Mouse (Mus musculus) mesoderm, embryonic 11.5 days (tissue): Measurements from ENCODE around the gene Pfn4.
"Not testable (repeated sequence)": the region's sequence is repeated elsewhere in the genome, so short reads cannot be mapped to it uniquely, and the experiment has no call there.

Experiments used
- DNase-seq: peaks from one replicate; pipeline ENCODE4 v3.0.0-alpha.2; 2012; ENCODE audit warnings: low read depth, low spot score

Pfn4 gene

DNA sequence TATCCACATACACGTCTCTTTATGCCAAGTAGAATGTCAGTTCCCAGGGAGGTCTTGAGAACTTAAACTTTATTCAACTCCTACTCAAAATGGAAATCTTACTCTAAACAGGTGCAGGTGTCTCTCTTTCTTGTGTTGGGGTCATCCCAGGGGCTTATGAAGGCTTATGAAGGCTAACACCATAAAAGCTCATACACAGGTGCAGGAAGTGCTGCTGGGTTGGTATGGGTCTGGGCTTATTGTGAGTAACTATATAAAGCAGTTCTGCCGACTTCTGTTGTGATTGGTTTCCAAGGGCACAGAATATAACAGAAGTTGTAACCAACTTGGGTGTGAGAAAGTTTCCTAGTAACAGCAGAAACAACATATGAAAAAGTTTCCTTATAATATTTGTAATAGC lies 15.6 kb downstream of the Pfn4 start:
- no peak for DNase-seq

DNA sequence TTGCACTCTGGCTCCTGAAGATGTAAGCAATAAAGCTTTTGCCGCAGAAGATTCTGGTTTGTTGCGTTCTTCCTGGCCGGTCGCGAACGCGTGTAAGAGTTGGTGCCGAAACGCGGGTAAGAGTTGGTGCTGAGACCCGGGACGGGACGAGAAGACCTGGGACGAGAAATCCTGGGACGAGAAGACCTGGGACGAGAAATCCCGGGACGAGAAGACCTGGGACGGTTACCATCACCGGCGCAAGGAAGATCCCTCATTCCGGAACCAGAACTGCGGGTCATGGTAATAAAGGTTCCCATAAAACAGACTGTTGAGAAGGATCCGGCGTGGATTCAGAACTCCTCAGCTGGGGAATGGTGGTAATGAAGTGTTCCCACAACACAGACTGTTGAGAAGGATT lies 19.3 kb downstream of the Pfn4 start:
- DNase-seq = not testable (repeated sequence)

DNA sequence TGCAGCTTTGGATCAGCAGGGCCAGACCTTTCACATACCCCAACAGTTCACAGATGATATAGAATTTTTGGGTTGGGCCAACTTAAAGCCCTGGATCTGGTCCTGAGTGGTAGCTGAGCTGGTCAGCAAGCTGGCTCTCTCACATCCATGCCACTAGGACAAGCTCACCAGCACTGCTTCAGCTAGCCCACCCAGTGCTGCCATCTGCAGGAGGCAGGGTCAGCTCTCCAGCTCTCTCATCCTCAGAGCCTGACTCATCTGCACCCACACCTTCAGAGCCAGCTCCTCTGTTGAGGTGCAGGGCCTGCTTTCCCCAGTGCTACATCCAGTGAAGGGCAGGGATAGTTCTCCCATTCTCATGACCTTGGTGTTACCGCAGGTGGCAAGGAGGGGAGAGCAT lies 24.9 kb downstream of the Pfn4 start:
- DNase-seq = no peak

GRCm38 (mm10) chr12:4797471-4797870 lies 28.6 kb downstream of the Pfn4 start:
- not testable (repeated sequence) for DNase-seq

- DNase-seq = no peak
Observed at GRCm38 (mm10) chr12:4811036-4811435, 42.2 kb downstream of the Pfn4 start.

GRCm38 (mm10) chr12:4811705-4812104 lies 42.9 kb downstream of the Pfn4 start:
- DNase-seq = no peak

DNA sequence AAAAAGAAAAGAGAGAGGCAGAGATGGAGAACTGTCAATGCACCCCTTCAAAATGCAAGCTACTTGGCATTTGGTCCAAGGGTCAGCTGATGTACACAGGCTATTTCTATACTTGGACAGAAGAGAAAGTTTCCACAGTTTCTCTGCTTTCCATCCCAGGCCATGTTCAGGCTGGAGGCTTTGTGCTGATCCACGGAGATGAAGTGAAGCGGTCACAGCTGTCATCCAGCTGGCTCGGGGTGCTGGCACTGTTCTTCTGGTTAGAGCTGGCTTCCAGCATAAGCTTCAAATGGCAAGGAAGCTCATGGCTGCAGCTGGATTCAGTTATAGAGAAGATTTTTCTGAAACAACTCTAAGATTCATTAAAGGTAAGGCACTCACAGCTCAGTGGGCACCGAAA lies 44.8 kb downstream of the Pfn4 start:
- DNase-seq = no peak

DNA sequence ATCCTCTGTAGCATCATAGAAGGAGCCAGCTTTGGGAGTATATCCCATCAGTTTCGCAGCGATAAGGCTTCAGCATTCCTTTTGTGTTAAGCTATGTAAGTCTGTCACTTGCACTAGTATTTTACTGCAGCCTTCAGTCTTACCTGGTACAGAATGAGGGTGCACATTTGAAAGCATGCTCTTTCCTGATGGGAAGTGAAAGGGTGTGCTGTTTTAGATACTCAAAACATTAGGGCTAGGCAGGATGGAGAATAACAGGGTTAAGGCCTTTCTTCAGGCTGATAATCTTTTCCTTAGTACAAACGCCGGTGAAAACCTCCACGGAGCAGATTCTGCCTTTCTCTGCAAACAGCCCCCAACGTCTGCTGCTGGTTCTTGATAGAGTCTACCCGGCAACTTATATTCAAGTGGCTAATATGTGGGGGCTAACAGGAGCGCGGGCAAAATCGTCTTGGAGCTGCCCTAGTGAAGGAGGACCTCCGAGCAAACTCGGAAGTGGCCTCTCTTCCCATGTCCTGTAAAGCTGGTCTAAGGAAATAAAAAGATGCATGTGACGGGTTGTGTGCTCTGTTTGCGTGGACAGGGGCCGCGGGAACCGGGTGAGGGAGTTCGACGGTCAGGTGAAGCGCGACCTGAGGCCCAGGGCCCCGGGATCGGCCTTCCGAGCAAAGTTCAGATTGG lies 48.0 kb downstream of the Pfn4 start:
- no peak for DNase-seq

DNA sequence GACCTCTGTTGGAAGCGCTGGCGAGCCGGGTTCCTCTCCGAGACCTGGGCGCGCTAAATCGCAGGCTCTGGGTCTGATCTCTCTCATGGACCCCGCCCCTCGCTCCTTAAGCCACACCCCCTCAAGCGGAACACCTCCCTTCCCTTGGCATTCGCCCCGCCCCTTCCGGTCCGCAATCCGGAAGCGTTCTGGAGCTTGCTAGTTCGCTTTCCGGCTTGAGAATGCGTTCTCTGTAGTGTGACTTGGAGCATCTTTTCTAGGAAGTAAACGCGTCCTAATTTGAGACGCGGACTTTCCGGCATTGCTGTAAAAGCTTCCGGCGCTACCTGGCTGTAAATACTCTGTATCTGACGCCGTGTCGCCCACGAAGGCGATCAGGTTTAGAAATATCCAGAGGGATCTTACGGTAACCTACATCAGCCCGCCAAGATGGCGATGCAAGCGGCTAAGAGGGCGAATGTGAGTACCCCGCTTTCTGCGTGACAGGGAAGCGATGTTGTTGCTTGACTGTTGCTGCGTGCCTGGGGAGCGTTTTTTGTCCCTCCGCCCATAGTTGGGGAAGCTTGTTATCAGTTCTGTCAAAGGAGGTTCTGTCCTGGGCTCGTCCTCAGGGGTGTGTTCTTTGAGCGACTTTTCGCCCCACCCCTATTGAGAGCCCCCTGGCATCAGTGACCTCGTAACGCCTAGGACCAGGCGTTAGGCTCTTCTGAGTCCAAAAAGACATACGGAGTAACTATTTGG lies 48.7 kb downstream of the Pfn4 start, which contains the start of gene Sf3b6:
Gene Sf3b6 (plus strand): TSS at position 184 of the 741 bp plus-strand sequence.
- DNase-seq = peak; percentile 97

GRCm38 (mm10) chr12:4827256-4827655 lies 58.4 kb downstream of the Pfn4 start:
- no peak for DNase-seq
